Mouse (Mus musculus) brain, embryonic 14.5 days (tissue): ENCODE results near the gene Gm26938. TPM values are rescaled to one million over a fixed set of nuclear protein-coding genes. Genes with fewer than 3 reads are reported as not detected.

ENCODE experiments used
- DNase-seq: peaks from one replicate; pipeline ENCODE4 v3.0.0-alpha.2; 2011; ENCODE audit warnings: low read depth
- CTCF ChIP-seq: fragments of 200-500 bp; IDR thresholded peaks from 2 replicates; pipeline ENCODE4 v1.5.1; 2012; ENCODE audit warnings: inconsistent platforms, mild to moderate bottlenecking, moderate library complexity, borderline replicate concordance; ENCODE audit not compliant: insufficient read depth, insufficient read length; ENCODE audit errors: extremely low read depth
- POLR2A ChIP-seq: fragments of 200-500 bp; IDR thresholded peaks from 2 replicates; pipeline ENCODE4 v1.6.1; 2012; ENCODE audit warnings: mild to moderate bottlenecking, inconsistent platforms, borderline replicate concordance; ENCODE audit not compliant: poor library complexity, insufficient read depth, insufficient read length, severe bottlenecking; ENCODE audit errors: extremely low read depth
- polyA plus RNA-seq: library from polyadenylated mRNA; depleted of rRNA; stranded (reverse); fragments of >200 nt; gene quantifications from 2 replicates; pipeline ENCODE4 v1.2.3, GENCODE M21; 2012

The Gm26938 gene
- polyA plus RNA-seq, 1 experiment = not detected

DNA sequence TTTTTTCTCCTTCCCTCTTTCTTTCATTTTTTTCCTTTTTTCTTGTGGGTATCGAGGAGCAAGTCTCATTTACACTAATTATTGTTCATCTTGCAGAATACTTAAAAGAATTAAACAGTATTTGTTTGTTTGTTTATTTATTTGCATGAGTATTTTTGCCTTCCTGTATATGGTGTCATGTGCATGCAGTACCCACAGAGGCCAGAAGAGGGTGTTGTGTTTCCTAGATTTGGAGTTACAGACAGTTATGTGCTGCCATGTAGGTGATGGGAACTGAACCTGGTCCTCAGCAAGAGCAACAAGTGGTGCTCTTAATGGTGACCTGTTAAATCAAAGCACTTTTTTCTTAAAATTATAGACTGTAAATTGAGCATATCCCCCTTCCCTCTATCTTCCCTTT lies 1.4 kb upstream of the Gm26938 start:
- DNase-seq = no peak
- peak; percentile 36; the same call in 1 of the 2 replicates for TF ChIP-seq CTCF
- no peak for TF ChIP-seq POLR2A

DNA sequence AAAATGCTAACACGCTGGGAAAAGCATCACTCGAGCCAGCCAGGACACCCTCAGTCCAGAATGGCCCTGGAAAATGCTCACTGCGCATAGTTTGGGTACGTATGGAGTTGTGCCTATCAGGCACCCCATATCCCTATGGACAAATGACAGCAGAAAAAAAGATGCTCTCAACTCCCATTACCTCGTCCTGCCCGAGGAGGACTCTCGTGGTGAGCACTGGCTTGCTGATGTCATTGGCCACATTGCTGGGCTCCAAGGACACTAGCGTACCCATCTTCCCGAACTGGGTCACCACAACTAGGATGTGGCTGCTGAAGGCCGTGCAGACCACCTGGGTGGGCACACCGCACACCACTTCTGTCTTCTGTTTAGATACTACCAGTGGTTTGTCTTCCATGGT lies 260 bp downstream of the Gm26938 start:
- DNase-seq = peak; percentile 7
- TF ChIP-seq CTCF (no peak), POLR2A (no peak)

DNA sequence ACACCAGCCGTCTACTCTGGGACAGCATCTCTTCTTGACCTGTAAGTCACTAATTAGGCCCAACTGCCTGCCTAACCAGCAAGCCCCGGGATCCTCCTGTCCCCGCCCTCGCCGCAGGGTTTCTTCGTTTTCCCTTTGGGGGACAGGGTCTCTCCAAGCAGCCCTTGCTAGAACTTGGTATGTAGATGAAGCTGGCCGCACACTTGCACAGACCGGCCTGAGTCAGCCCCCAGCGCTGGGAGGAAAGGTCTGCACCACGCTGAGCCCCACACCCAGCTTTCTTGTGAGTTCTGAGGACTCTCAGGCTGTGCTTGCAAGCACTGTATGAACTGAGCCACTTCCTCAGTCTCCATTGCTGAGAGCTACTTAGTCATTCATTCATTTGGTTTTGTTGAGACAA lies 1.7 kb downstream of the Gm26938 start:
- no peak for DNase-seq
- TF ChIP-seq CTCF = no peak
- TF ChIP-seq POLR2A = no peak

DNA sequence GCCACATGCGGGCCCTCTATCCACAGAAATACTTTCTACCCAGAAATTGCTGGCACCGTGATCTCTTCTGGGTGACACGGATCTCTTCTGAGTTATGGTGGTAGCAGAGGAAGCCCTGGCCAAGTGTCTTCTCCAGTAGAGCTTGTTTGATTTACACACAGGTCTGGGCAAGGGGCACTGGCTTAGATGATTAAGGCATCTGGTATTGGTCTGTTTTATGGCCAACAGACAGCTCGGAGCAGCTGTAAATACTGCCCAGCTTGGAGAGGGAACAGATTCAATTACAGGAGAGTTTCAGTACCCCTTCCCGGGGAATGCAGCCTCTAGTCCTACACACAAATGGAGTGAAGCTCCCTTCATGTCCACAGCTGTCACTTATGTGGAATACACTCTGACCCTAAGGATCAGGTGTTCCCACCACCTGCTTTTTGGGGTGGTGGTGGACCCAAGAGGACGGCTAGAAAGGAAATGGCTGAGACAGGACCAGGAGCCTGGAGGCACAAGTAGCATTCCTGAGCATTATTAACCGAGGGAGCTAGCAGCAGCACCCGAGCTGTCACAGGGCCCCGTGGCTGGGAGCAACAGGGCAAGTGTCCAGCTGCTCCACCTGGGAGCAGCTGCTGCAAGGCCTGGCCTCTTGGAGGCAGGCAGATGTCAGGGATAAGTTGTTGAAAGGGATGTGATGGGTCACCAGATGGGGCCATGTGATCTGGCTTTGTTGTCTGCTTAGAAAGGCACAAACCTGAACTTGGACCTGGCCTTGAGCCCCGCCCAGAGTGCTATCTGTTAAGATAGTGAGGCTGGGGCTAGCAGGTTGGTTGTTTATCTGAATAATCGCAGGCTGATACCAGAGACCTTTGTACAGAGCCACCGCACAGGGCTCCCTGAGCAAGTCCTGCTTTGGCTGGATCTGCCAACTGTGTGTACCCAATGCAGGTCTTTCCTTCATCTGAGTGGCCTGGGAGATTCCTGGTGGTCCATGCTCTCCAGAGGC lies 4.4 kb downstream of the Gm26938 start:
- DNase-seq = no peak
- TF ChIP-seq POLR2A = no peak
- no peak for TF ChIP-seq CTCF

DNA sequence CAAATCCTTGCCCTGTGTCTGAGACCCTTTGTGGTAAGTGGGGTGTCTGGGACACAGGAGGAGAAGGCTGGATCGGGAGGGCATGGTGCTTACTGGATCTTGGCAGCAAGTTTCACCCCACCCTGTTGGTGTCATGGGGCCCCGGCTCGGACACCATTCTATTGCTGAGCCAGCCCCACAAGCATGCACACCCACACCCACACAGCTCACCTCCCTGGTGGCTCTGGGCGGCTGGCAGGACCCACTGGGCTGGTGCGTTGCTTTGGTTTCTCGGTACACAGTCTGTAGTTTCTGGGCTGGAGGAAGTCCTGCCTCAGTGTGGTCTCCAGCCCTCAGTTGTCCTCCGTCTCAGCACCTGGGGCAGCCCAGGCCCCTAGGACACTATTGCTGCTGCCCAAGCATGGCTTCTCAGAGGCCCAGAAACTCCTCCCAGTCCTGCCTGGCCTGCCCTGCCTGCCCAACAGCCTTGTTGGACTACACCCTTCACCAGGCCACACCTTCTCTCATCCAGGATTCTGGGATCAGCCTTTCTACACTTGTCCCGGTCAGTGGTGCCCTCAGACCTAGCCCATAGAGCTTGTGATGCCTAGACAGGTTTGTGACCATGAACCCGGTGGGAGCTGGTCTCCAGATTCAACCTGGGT lies 6.5 kb downstream of the Gm26938 start, which contains the start of gene Tmem184a:
Gene Tmem184a, minus strand, starts transcription at position 380 of the 644 bp plus-strand sequence.
- TF ChIP-seq CTCF = no peak
- no peak for TF ChIP-seq POLR2A
- DNase-seq = no peak

DNA sequence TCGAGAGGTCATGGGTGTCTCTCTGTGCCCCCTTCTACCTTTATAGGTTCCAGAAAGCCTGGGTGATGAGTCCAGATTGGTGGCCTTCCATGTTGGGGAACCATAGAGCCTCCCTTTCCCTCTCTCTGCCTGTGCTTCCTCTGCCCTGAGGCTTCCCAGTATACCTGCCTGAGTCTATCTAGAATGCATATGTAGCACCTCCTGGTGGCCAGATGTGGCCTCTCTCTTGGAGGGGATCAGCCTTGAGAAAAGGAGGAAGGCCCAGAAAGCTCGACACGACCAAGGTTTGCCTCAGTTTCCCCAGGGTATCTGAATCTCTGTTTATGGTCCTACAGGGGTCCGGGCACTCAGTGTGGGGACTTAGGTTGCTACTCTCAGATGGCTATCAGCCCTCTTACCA lies 7.4 kb downstream of the Gm26938 start:
- TF ChIP-seq POLR2A = no peak
- peak; percentile 64; the same call in 1 of the 2 replicates for TF ChIP-seq CTCF
- peak; percentile 43 for DNase-seq

DNA sequence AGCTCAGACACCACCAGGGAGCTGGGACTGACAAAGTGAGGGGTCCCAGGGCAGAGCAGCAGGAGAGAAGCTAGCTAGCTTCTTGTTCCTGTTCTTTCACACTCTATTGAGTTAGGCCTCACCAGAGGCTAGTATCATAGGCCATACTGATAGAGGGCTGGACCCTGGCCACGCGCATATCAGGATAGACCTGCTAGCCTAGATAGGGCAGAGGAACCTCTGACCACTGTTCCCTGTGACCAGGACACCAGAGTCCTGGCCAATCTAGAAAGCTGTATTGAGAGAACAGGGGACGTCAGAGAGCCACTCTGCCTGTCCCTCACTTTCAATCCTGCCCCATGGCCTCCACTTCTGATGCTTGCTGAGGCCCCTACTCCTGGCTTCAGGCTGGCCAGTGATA lies 8.2 kb downstream of the Gm26938 start:
- DNase-seq = no peak
- TF ChIP-seq POLR2A (no peak), CTCF (no peak)

DNA sequence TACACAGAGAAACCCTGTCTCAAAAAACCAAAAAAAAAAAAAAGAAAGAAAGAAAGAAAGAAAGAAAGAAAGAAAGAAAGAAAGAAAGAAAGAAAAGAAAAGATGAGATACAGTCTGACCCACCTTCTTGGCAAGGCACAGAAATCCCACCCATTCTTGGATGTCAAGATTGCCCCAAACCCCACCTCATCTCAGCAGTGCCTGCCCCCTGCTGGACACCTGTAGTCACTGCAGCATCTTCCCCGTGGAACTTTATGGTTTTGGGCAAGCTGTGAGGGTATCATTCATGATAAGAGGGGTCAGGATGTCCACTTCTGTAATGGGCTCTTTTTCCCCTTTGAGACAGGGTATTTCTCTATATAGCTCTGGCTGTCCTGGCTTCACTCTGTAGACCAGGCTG lies 8.9 kb downstream of the Gm26938 start:
- TF ChIP-seq CTCF (peak; percentile 74), POLR2A (no peak)
- DNase-seq = peak; percentile 23

DNA sequence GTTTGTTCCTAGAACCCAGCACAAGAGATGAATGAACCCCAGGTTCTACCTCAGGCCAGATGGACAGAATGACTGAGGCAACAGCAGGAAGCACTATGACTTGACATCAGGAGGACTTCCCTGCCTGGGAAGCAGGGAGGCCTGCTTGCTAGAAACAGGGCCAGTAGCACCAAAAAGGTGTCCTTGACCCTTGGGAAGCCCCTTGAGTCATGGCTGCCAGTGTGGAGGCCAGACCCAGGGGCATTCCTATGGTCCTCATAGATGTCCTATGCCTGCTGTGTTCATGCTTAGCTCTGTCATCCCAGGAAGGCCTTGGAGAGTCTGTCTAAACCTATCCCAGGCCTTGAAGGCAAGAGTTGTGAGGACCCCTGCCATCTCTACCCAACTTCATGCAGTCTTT lies 9.8 kb downstream of the Gm26938 start:
- no peak for TF ChIP-seq POLR2A
- no peak for DNase-seq

DNA sequence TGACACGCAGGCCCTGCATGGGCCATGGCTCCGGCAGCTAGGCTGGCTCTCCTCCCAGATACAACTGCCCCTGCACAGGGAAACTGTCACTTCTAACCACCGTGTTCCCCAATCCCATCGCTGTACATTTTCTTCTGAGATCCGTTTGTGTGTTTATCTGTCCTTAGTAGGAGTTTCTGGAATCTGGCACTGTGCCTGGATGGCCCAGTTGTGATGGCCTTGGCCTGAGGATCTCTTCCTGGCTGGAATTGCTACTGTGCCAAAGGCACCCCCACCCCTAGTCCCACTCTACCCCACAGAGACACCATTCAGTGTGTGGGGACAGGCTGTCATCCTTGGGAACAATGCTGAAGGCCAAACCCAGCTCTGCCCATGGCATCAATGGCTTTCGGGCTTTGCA lies 10.2 kb downstream of the Gm26938 start:
- DNase-seq = no peak
- TF ChIP-seq POLR2A (no peak), CTCF (no peak)

DNA sequence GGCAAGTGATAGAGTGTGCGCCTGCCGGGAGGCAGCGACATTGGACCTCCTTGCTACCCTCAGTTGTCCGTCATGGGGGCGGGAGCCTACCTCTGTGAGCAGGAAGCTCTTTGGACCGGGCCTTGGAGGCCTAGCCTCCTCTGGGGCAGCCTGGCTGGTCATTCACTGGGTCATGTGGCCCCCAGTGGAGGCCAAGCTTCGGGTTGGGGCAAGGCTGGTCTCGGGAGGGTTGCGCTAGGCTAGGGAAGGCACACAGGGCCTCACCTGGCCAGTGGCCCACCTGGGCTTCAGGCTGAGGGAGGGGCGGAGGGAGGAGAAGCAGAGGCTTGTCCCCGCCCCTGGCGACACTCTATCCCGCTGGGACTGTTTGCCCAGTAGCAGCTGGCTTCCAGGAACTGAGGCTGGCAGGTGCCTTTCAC lies 12.2 kb downstream of the Gm26938 start:
- DNase-seq = no peak
- TF ChIP-seq CTCF = no peak
- no peak for TF ChIP-seq POLR2A
